Mouse (Mus musculus): ENCODE data around the gene Pdzd7. TPM values are rescaled to one million over a fixed set of nuclear protein-coding genes. Genes with fewer than 3 reads are reported as not detected.

Pdzd7 gene
- total and polyA plus RNA-seq, 2 experiments from 2014 or later: 2.9 to 5.9 TPM

DNA sequence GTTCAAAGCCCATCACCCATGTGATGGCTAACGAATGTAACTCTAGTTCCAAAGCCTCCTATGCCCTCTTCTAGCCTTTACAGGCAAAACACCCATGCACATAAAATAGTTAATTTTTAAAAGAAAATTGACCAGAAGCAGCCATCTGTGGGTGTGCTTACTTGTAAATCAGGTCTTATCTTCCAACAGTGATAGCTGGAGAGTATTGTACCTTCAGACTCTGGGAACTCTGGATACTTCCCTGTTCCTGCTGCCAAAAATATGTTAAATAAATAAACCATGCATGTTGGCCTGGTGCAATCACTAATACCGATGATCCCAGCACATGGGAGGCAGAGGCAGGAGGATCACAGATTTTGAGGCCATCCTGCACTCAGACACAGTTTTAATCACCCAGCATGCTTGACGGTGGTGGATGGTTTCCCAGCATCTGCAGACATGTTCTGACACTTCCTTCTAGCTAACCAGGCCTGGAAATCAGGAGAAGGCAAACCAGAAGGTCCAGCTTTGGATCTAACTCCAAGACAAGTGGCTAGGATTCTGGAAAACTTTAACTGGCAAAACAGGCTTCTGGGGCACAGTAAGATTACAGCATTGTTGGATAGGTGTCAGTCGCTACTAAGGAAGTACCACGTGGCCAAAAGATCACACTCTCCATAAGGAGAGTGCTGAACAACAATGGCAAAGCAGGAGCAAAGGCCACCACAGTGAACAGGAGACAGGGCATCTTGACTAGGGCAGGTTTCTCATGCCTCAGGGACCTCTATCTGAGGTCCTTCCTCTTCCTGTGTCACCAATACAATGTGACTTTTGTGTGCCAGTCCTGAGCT lies 60.1 kb downstream of the Pdzd7 start:
- TF ChIP-seq CTCF (IDR thresholded peaks at IDR 0.05): no peak
- no peaks in the 10 kb centered on the region for H3K27me3 ChIP-seq (ENCODE audit: insufficient read depth, low read length)
- H3K9ac ChIP-seq (replicated peaks; ENCODE audit: low read length, poor library complexity, severe bottlenecking): no peak overlapping the region
- no peak overlapping the region for H3K4me2 ChIP-seq (ENCODE audit: low read depth, low read length, poor library complexity, severe bottlenecking)
- H3K9me3 ChIP-seq (ENCODE audit: low read length): no peaks in the 10 kb centered on the region
- no peak overlapping the region for H3K27ac ChIP-seq (ENCODE audit: low read depth, low read length)
- H3K4me1 ChIP-seq (ENCODE audit: insufficient read depth, low read length): peaks cover 2% of the 10 kb centered on the region; the same call in 1 of the 2 replicates
- no peak overlapping the region for H3K4me3 ChIP-seq (ENCODE audit: low read depth, low read length)
- H3K36me3 ChIP-seq (ENCODE audit: insufficient read depth, low read length): peaks cover 11% of the 10 kb centered on the region
- no peak for ATAC-seq (ENCODE audit: low FRiP score)
- WGBS: 64% methylated on average over 5 of the region's 5 CpGs
- DNase-seq (ENCODE audit: low spot score): no peak

DNA sequence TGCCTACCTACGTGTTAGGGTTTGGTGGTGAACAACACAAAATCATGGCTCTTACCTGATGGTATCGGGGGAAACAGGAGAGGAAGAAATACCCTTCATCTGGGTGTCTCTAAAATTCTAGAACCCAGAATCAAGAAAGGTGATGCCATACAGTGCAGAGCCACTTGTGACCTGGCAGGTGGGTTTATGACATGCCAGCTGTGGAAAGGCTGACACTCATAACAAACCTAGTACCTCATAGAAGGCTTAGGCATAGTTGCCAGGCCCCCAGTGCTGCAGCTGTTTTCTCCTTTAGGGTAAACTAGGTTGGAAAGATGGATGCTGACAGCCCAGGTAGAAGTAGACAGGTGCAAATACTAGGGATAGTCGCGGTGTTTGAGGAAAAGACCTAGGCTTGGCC lies 61.1 kb downstream of the Pdzd7 start:
- no peak overlapping the region for H3K4me3 ChIP-seq (ENCODE audit: low read depth, low read length)
- H3K9ac ChIP-seq (replicated peaks; ENCODE audit: low read length, poor library complexity, severe bottlenecking): no peak overlapping the region
- H3K27me3 ChIP-seq (ENCODE audit: insufficient read depth, low read length): no peaks in the 10 kb centered on the region
- TF ChIP-seq CTCF (IDR thresholded peaks at IDR 0.05): no peak
- DNase-seq (ENCODE audit: low spot score): no peak
- H3K4me2 ChIP-seq (ENCODE audit: low read depth, low read length, poor library complexity, severe bottlenecking): no peak overlapping the region
- no peak for ATAC-seq (ENCODE audit: low FRiP score)
- H3K4me1 ChIP-seq (ENCODE audit: insufficient read depth, low read length): no peaks in the 10 kb centered on the region
- H3K27ac ChIP-seq (ENCODE audit: low read depth, low read length): no peak overlapping the region
- no peaks in the 10 kb centered on the region for H3K9me3 ChIP-seq (ENCODE audit: low read length)
- H3K36me3 ChIP-seq (ENCODE audit: insufficient read depth, low read length): peaks cover 17% of the 10 kb centered on the region
- 97% methylated on average over 4 of the region's 4 CpGs for WGBS

DNA sequence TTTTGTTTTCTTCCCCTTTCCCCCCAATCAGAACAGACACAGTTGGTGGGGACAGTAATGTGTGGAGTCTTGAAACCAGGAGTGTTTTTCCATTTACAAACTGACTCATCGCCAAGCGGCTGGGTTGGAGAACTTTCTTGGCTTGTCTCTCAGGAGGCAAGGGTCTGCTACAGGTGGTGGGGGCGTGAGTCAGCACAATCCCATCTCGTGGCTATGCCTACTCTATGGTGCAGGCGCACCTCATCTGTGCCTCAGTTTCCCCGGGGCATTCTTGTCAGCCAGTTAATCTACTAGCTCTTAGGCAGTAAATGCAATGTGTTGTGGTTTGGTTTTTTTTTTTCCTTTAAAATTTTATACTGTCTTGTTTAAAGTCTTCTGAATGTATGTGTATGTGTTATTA lies 62.2 kb downstream of the Pdzd7 start:
- no peak for TF ChIP-seq CTCF (IDR thresholded peaks at IDR 0.05)

DNA sequence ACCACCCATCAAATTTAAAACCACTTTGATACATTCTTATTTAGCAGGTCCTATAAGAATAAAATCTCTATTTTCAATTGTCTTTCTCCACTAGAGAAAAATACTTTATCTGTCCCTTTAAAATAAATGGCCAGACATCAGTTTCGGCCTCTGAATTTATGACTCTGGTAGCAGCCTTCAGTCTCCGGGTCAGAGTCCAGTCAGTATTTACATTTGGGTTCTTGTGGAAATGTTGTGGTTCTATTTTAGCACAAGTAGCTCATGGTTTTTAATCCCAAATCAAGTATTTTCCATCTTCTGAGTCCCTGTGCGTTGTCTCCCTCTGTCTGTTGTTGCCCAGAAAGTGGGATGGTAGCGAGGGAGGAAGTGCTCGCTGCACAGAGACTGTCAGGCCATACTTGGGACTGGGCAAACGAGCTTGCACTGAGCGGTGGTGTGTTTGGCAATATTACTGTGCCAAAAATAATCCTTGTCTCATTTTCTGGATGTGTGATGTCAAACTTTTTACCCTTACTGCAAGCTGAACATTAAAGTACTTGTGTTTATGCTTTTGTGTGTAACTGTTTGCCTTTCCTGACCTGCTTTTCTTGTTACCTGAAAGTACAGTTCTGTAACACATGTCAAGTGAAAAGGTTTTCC lies 62.9 kb downstream of the Pdzd7 start:
- TF ChIP-seq CTCF (IDR thresholded peaks at IDR 0.05): no peak
- H3K36me3 ChIP-seq (ENCODE audit: insufficient read depth, low read length): peaks cover 28% of the 10 kb centered on the region
- no peak overlapping the region for H3K27ac ChIP-seq (ENCODE audit: low read depth, low read length)
- 79% methylated on average over 7 of the region's 7 CpGs for WGBS
- DNase-seq (ENCODE audit: low spot score) (no peak), ATAC-seq (ENCODE audit: low FRiP score) (no peak)
- no peak overlapping the region for H3K4me2 ChIP-seq (ENCODE audit: low read depth, low read length, poor library complexity, severe bottlenecking)
- no peaks in the 10 kb centered on the region for H3K4me1 ChIP-seq (ENCODE audit: insufficient read depth, low read length)
- no peaks in the 10 kb centered on the region for H3K27me3 ChIP-seq (ENCODE audit: insufficient read depth, low read length)
- H3K4me3 ChIP-seq (ENCODE audit: low read depth, low read length): no peak overlapping the region
- no peaks in the 10 kb centered on the region for H3K9me3 ChIP-seq (ENCODE audit: low read length)
- no peak overlapping the region for H3K9ac ChIP-seq (replicated peaks; ENCODE audit: low read length, poor library complexity, severe bottlenecking)

More for the DNA sequence above, 62.2 kb downstream of the Pdzd7 start:
- peaks cover 24% of the 10 kb centered on the region for H3K36me3 ChIP-seq (ENCODE audit: insufficient read depth, low read length)
- ATAC-seq (ENCODE audit: low FRiP score): no peak
- WGBS: 89% methylated on average over 6 of the region's 6 CpGs
- H3K4me3 ChIP-seq (ENCODE audit: low read depth, low read length): no peak overlapping the region
- H3K27me3 ChIP-seq (ENCODE audit: insufficient read depth, low read length): no peaks in the 10 kb centered on the region
- DNase-seq (ENCODE audit: low spot score): no peak
- H3K9ac ChIP-seq (replicated peaks; ENCODE audit: low read length, poor library complexity, severe bottlenecking): no peak overlapping the region
- H3K4me2 ChIP-seq (ENCODE audit: low read depth, low read length, poor library complexity, severe bottlenecking): no peak overlapping the region
- no peaks in the 10 kb centered on the region for H3K9me3 ChIP-seq (ENCODE audit: low read length)
- no peaks in the 10 kb centered on the region for H3K4me1 ChIP-seq (ENCODE audit: insufficient read depth, low read length)
- H3K27ac ChIP-seq (ENCODE audit: low read depth, low read length): no peak overlapping the region

DNA sequence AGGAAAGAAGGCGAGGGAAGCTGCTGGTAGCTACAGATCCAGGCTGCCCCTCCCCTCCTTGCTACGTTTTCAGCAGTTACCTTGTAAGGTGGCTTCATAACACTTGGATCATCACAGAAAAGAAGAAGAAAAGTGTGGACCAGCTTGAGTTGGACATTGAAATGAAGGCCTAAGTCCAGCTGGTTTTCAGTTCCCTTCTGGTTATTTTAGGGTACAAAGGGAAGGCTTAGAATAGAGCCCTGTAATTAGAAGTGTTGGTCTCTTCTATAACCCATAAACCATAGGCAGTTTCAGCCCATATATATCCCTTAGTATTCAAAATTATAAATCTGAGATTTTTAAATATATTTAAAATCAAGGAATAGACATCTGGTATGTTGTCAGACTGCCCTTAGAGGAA lies 64.7 kb downstream of the Pdzd7 start:
- Histone ChIP-seq H3K27me3 (ENCODE audit: insufficient read depth, low read length) (no peaks in the 10 kb centered on the region), H3K27ac (ENCODE audit: low read depth, low read length) (no peak overlapping the region), H3K9ac (replicated peaks; ENCODE audit: low read length, poor library complexity, severe bottlenecking) (no peak overlapping the region), H3K36me3 (ENCODE audit: insufficient read depth, low read length) (peaks cover 46% of the 10 kb centered on the region), H3K4me3 (ENCODE audit: low read depth, low read length) (no peak overlapping the region), H3K4me1 (ENCODE audit: insufficient read depth, low read length) (no peaks in the 10 kb centered on the region), H3K4me2 (ENCODE audit: low read depth, low read length, poor library complexity, severe bottlenecking) (no peak overlapping the region), H3K9me3 (ENCODE audit: low read length) (no peaks in the 10 kb centered on the region)
- ATAC-seq (ENCODE audit: low FRiP score): no peak
- whole genome bisulfite sequencing: 97% methylated on average over 2 of the region's 2 CpGs
- no peak for TF ChIP-seq CTCF (IDR thresholded peaks at IDR 0.05)
- DNase-seq (ENCODE audit: low spot score): no peak

DNA sequence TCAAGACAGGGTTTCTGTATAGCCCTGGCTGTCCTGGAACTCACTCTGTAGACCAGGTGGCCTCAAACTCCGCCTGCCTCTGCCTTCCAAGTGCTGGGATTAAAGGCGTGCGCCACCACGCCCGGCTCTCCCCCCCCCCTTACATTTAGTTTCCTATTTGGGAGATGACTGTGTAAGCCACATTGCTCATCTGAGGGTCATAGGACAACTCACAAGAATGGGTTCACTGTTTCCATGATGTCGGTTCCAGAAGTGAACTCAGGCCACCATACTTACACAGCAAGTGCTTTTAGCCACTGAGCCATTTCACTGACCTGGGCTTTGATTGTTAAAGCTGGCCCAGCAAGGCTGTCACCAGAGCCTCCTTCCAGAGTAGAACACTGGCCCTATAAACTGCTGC lies 68.4 kb downstream of the Pdzd7 start:
- DNase-seq (ENCODE audit: low spot score): no peak
- Histone ChIP-seq H3K9ac (replicated peaks; ENCODE audit: low read length, poor library complexity, severe bottlenecking) (no peak overlapping the region), H3K36me3 (ENCODE audit: insufficient read depth, low read length) (peaks cover 78% of the 10 kb centered on the region), H3K4me1 (ENCODE audit: insufficient read depth, low read length) (no peaks in the 10 kb centered on the region), H3K4me3 (ENCODE audit: low read depth, low read length) (no peak overlapping the region), H3K4me2 (ENCODE audit: low read depth, low read length, poor library complexity, severe bottlenecking) (no peak overlapping the region), H3K27me3 (ENCODE audit: insufficient read depth, low read length) (no peaks in the 10 kb centered on the region), H3K27ac (ENCODE audit: low read depth, low read length) (no peak overlapping the region), H3K9me3 (ENCODE audit: low read length) (no peaks in the 10 kb centered on the region)
- TF ChIP-seq CTCF (IDR thresholded peaks at IDR 0.05): no peak
- 99% methylated on average over 6 of the region's 6 CpGs for WGBS
- no peak for ATAC-seq (ENCODE audit: low FRiP score)

Other genes with a start within 250 kb of the Pdzd7 start
- gene Slf2, start 114.6 kb downstream of the Pdzd7 start, total RNA-seq (2014; rRNA removed): 26.8 and 43.3 TPM in 2 replicates
- 20.9 and 22.6 TPM in 2 replicates for gene Slf2, start 114.6 kb downstream of the Pdzd7 start, polyA plus RNA-seq (2015; fragmentation: Nextera tagmentation; extraction: Ambion mirVana)
- 63.2 and 74.8 TPM in 2 replicates for gene Sema4g, start 56.6 kb downstream of the Pdzd7 start, total RNA-seq (2014; rRNA removed)
- gene Sema4g, start 56.6 kb downstream of the Pdzd7 start, polyA plus RNA-seq (2015; fragmentation: Nextera tagmentation; extraction: Ambion mirVana): 17.5 and 18.7 TPM in 2 replicates
- 6.1 and 6.4 TPM in 2 replicates for gene Twnk, start 40.1 kb downstream of the Pdzd7 start, total RNA-seq (2014; rRNA removed)
- gene Twnk, start 40.1 kb downstream of the Pdzd7 start, polyA plus RNA-seq (2015; fragmentation: Nextera tagmentation; extraction: Ambion mirVana): 6.8 and 7.1 TPM in 2 replicates
- gene Mrpl43, start 39.3 kb downstream of the Pdzd7 start, total RNA-seq (2014; rRNA removed): 55.7 and 87.6 TPM in 2 replicates
- gene Mrpl43, start 39.3 kb downstream of the Pdzd7 start, polyA plus RNA-seq (2015; fragmentation: Nextera tagmentation; extraction: Ambion mirVana): 98.8 and 105 TPM in 2 replicates
- gene Lzts2, start 31.3 kb downstream of the Pdzd7 start, total RNA-seq (2014; rRNA removed): 32.8 and 40.4 TPM in 2 replicates
- gene Lzts2, start 31.3 kb downstream of the Pdzd7 start, polyA plus RNA-seq (2015; fragmentation: Nextera tagmentation; extraction: Ambion mirVana): 12.9 TPM in 2 replicates
- gene Sfxn3, start 1.8 kb upstream of the Pdzd7 start, total RNA-seq (2014; rRNA removed): 72.2 and 85.8 TPM in 2 replicates
- 101 and 102 TPM in 2 replicates for gene Sfxn3, start 1.8 kb upstream of the Pdzd7 start, polyA plus RNA-seq (2015; fragmentation: Nextera tagmentation; extraction: Ambion mirVana)
- 0.94 and 2.2 TPM in 2 replicates for gene Kazald1, start 29.5 kb upstream of the Pdzd7 start, total RNA-seq (2014; rRNA removed)
- gene Kazald1, start 29.5 kb upstream of the Pdzd7 start, polyA plus RNA-seq (2015; fragmentation: Nextera tagmentation; extraction: Ambion mirVana): 2.2 and 2.3 TPM in 2 replicates
- not detected in 2 replicates for gene Tlx1, start 105.0 kb upstream of the Pdzd7 start, total RNA-seq (2014; rRNA removed)
- not detected in 2 replicates for gene Tlx1, start 105.0 kb upstream of the Pdzd7 start, polyA plus RNA-seq (2015; fragmentation: Nextera tagmentation; extraction: Ambion mirVana)
- 1.3 and 2.1 TPM in 2 replicates for gene Lbx1, start 190.1 kb upstream of the Pdzd7 start, total RNA-seq (2014; rRNA removed)
- 0.10 TPM in 1 of 2 replicates, not detected in the other for gene Lbx1, start 190.1 kb upstream of the Pdzd7 start, polyA plus RNA-seq (2015; fragmentation: Nextera tagmentation; extraction: Ambion mirVana)

Measured in midbrain, postnatal 0 days (tissue).